Comparison of ENCODE assay signal across 11 mouse cellular contexts in the genomic region with DNA sequence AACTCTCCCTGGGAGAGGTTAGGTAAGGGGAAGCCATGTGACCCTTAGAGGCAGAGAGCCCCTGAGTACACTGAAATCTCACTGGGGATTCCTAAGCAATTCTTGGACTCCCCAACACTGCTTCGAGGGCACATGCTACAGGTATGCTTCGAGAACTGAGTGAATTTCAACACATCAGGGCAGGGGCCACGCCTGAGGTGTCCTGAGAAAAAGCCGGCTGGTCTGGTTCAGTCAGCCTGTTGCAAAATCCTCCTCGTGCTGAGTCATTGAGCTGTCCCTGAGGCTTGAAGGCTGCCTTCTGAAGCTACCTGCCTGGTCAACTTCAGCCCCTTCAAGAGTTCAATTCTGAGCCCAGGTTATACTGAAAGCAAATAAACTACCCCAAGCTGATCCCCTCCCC.
DNase-seq lines count a peak whose midpoint lies in the region; ATAC-seq and TF ChIP-seq lines count a peak whose summit lies in the region.
"Had no signal": no experiment of that assay in that cellular context is flagged by ENCODE, and none has a peak within 500 bp of the region (broad histone marks: within the 10 kb centered on the region; RNA-seq: fewer than 3 reads in every experiment).

No protein-coding gene starts in this region.

- H3K36me3 ChIP-seq in liver, adult 2 months (ENCODE audit: control insufficient read depth, insufficient read depth, low read length) = no peaks in the 10 kb centered on the region
- H3K36me3 ChIP-seq in liver, embryonic 12.5 days = no peaks in the 10 kb centered on the region
- no peaks in the 10 kb centered on the region for H3K36me3 ChIP-seq in lung, embryonic 15.5 days
- H3K36me3 ChIP-seq in hindbrain, embryonic 14.5 days (replicated peaks; ENCODE audit: control insufficient read depth, insufficient read depth) = no peaks in the 10 kb centered on the region

- no peak for ATAC-seq in liver, embryonic 12.5 days
- ATAC-seq in lung, embryonic 15.5 days (ENCODE audit: borderline replicate concordance, extremely low read depth, low FRiP score, low TSS enrichment) = peak; percentile 64
- no peak for ATAC-seq in cerebellum, adult (ENCODE audit: insufficient number of reproducible peaks, low FRiP score, low TSS enrichment)
- no peak for ATAC-seq in hindbrain, embryonic 14.5 days (ENCODE audit: low FRiP score)

- no peaks in the 10 kb centered on the region for H3K27me3 ChIP-seq in liver, adult 2 months (ENCODE audit: control insufficient read depth, insufficient read depth, low read length)
- H3K27me3 ChIP-seq in liver, embryonic 12.5 days (replicated peaks) = no peaks in the 10 kb centered on the region
- no peaks in the 10 kb centered on the region for H3K27me3 ChIP-seq in lung, embryonic 15.5 days
- no peaks in the 10 kb centered on the region for H3K27me3 ChIP-seq in hindbrain, embryonic 14.5 days (ENCODE audit: control insufficient read depth, insufficient read depth, low read length)

- H3K4me1 ChIP-seq in liver, adult 2 months (ENCODE audit: control insufficient read depth, insufficient read depth, low read length) = peaks cover 1% of the 10 kb centered on the region; the same call in 1 of the 2 replicates
- no peaks in the 10 kb centered on the region for H3K4me1 ChIP-seq in liver, embryonic 12.5 days
- H3K4me1 ChIP-seq in lung, embryonic 15.5 days = peaks cover 7% of the 10 kb centered on the region; the same call in 1 of the 2 replicates
- H3K4me1 ChIP-seq in hindbrain, embryonic 14.5 days (replicated peaks; ENCODE audit: control insufficient read depth, insufficient read depth, low read length) = no peaks in the 10 kb centered on the region
- H3K4me1 ChIP-seq: megakaryocyte, embryonic 14.5 days had no signal

- TF ChIP-seq CTCF in liver, adult 2 months (IDR thresholded peaks at IDR 0.05; ENCODE audit: low read depth, low read length) = no peak

- 17% methylated on average over 5 of the region's 5 CpGs for WGBS in liver, adult 2 months
- 36% methylated on average over 5 of the region's 5 CpGs for WGBS in liver, embryonic 12.5 days (ENCODE audit: insufficient replicate concordance)
- WGBS in lung, embryonic 15.5 days = 43% methylated on average over 5 of the region's 5 CpGs
- 79% methylated on average over 5 of the region's 5 CpGs for WGBS in hindbrain, embryonic 14.5 days

- no peak overlapping the region for H3K4me2 ChIP-seq in liver, embryonic 12.5 days
- no peak overlapping the region for H3K4me2 ChIP-seq in lung, embryonic 15.5 days
- H3K4me2 ChIP-seq in hindbrain, embryonic 14.5 days (replicated peaks) = no peak overlapping the region

- no peak overlapping the region for H3K27ac ChIP-seq in liver, adult 2 months (replicated peaks; ENCODE audit: insufficient read depth, low read depth, low read length)
- H3K27ac ChIP-seq in liver, embryonic 12.5 days = no peak overlapping the region
- peak overlapping the region; percentile 53 for H3K27ac ChIP-seq in lung, embryonic 15.5 days
- no peak overlapping the region for H3K27ac ChIP-seq in hindbrain, embryonic 14.5 days

- H3K4me3 ChIP-seq in liver, adult 2 months (ENCODE audit: insufficient read depth, low read depth, low read length) = no peak overlapping the region
- no peak overlapping the region for H3K4me3 ChIP-seq in liver, embryonic 12.5 days
- H3K4me3 ChIP-seq in lung, embryonic 15.5 days = no peak overlapping the region
- no peak overlapping the region for H3K4me3 ChIP-seq in hindbrain, embryonic 14.5 days (replicated peaks; ENCODE audit: low read length)
- H3K4me3 ChIP-seq: erythroblast, embryonic 14.5 days; megakaryocyte, embryonic 14.5 days had no signal

- DNase-seq in liver, adult 2 months (ENCODE audit: extremely low read depth, low read depth, low spot score) = peak; percentile 66
- DNase-seq in adrenal gland, postnatal 25 days = peak; percentile 50
- DNase-seq in urinary bladder, postnatal 25 days (ENCODE audit: low spot score) = peak; percentile 60
- no peak for DNase-seq in right cerebral cortex, adult 2 months (ENCODE audit: low spot score in 2 of 2)
- no peak for DNase-seq in hindbrain, embryonic 14.5 days (ENCODE audit: low spot score)
- DNase-seq: cerebellum, postnatal 14 days had no signal

- H3K9me3 ChIP-seq in liver, embryonic 12.5 days (replicated peaks) = no peaks in the 10 kb centered on the region
- no peaks in the 10 kb centered on the region for H3K9me3 ChIP-seq in lung, embryonic 15.5 days
- H3K9me3 ChIP-seq in hindbrain, embryonic 14.5 days (ENCODE audit: control insufficient read depth, low read length) = no peaks in the 10 kb centered on the region
- H3K9me3 ChIP-seq: megakaryocyte, embryonic 14.5 days had no signal

- no peaks in the 10 kb centered on the region for H3K79me2 ChIP-seq in liver, adult 2 months (ENCODE audit: control insufficient read depth, insufficient read depth, low read length)

- H3K9ac ChIP-seq in liver, adult 2 months (ENCODE audit: low read depth, low read length) = no peak overlapping the region
- no peak overlapping the region for H3K9ac ChIP-seq in liver, embryonic 12.5 days
- H3K9ac ChIP-seq in lung, embryonic 15.5 days = no peak overlapping the region
- no peak overlapping the region for H3K9ac ChIP-seq in hindbrain, embryonic 14.5 days

- no peak for TF ChIP-seq POLR2A in liver, adult 2 months (IDR thresholded peaks at IDR 0.05; ENCODE audit: extremely low read depth, insufficient read depth, low read length)

Comparison
In these comparisons a context has a peak if more than half of its experiments do, and no peak if none do; other contexts are left out.
1. DNase-seq: peak in liver, adult 2 months (single experiment), adrenal gland, postnatal 25 days (single experiment) and urinary bladder, postnatal 25 days (single experiment); none in right cerebral cortex, adult 2 months (0 of 2) and hindbrain, embryonic 14.5 days (single experiment).